Mouse (Mus musculus): Measurements from ENCODE around the gene Bcl3. TPM values are rescaled to one million over a fixed set of nuclear protein-coding genes. Genes with fewer than 3 reads are reported as not detected.
A peak's percentile ranks its signal among the peaks of the same experiment; 100 is the strongest.

Bcl3 gene
- polyA plus RNA-seq, 1 experiment, result 60.7 TPM

GRCm38 (mm10) chr7:19778645-19779044, 43.9 kb downstream of the Bcl3 start:
- Histone ChIP-seq H3K4me3 (ENCODE audit: insufficient read depth, low read length) (no peak overlapping the region), H3K27ac (ENCODE audit: insufficient read depth, low read depth, low read length) (no peak overlapping the region), H3K4me1 (ENCODE audit: control insufficient read depth, insufficient read depth, low read length) (no peaks in the 10 kb centered on the region)
- TF ChIP-seq CTCF (IDR thresholded peaks at IDR 0.05; ENCODE audit: low read depth, low read length) (no peak), POLR2A (IDR thresholded peaks at IDR 0.05; ENCODE audit: borderline replicate concordance, low read depth, low read length) (no peak)

GRCm38 (mm10) chr7:19777049-19777723, 45.4 kb downstream of the Bcl3 start:
- TF ChIP-seq CTCF (IDR thresholded peaks at IDR 0.05; ENCODE audit: low read depth, low read length), result no peak
- no peak for TF ChIP-seq POLR2A (IDR thresholded peaks at IDR 0.05; ENCODE audit: borderline replicate concordance, low read depth, low read length)
- Histone ChIP-seq H3K27ac (ENCODE audit: insufficient read depth, low read depth, low read length) (no peak overlapping the region), H3K4me1 (ENCODE audit: control insufficient read depth, insufficient read depth, low read length) (no peaks in the 10 kb centered on the region), H3K4me3 (ENCODE audit: insufficient read depth, low read length) (no peak overlapping the region)

- peaks cover 4% of the 10 kb centered on the region; the same call in 1 of the 2 replicates for H3K4me1 ChIP-seq (ENCODE audit: control insufficient read depth, insufficient read depth, low read length)
- TF ChIP-seq CTCF (IDR thresholded peaks at IDR 0.05; ENCODE audit: low read depth, low read length) (no peak), POLR2A (IDR thresholded peaks at IDR 0.05; ENCODE audit: borderline replicate concordance, low read depth, low read length) (no peak)
- no peak overlapping the region for H3K27ac ChIP-seq (ENCODE audit: insufficient read depth, low read depth, low read length)
- no peak overlapping the region for H3K4me3 ChIP-seq (ENCODE audit: insufficient read depth, low read length)
Measured at GRCm38 (mm10) chr7:19771682-19772081, 50.9 kb downstream of the Bcl3 start.

- TF ChIP-seq POLR2A (IDR thresholded peaks at IDR 0.05; ENCODE audit: borderline replicate concordance, low read depth, low read length), result no peak
- no peak for TF ChIP-seq CTCF (IDR thresholded peaks at IDR 0.05; ENCODE audit: low read depth, low read length)
- peaks cover 4% of the 10 kb centered on the region; the same call in 1 of the 2 replicates for H3K4me1 ChIP-seq (ENCODE audit: control insufficient read depth, insufficient read depth, low read length)
- H3K4me3 ChIP-seq (ENCODE audit: insufficient read depth, low read length), result peak within 1 kb of the TSS; percentile 35
- no peak within 1 kb of the TSS for H3K27ac ChIP-seq (ENCODE audit: insufficient read depth, low read depth, low read length)
Measured at GRCm38 (mm10) chr7:19770984-19771391, 51.6 kb downstream of the Bcl3 start, which contains the start of gene Bcam. Bcam (minus strand) TSS chr7:19771016.

- H3K27ac ChIP-seq (ENCODE audit: insufficient read depth, low read depth, low read length), result no peak overlapping the region
- TF ChIP-seq CTCF (IDR thresholded peaks at IDR 0.05; ENCODE audit: low read depth, low read length) (no peak), POLR2A (IDR thresholded peaks at IDR 0.05; ENCODE audit: borderline replicate concordance, low read depth, low read length) (no peak)
- peak overlapping the region; percentile 35 for H3K4me3 ChIP-seq (ENCODE audit: insufficient read depth, low read length)
- peaks cover 4% of the 10 kb centered on the region; the same call in 1 of the 2 replicates for H3K4me1 ChIP-seq (ENCODE audit: control insufficient read depth, insufficient read depth, low read length)
Measured at GRCm38 (mm10) chr7:19770375-19770754, 52.2 kb downstream of the Bcl3 start.

GRCm38 (mm10) chr7:19769434-19770374, 52.9 kb downstream of the Bcl3 start:
- TF ChIP-seq CTCF (IDR thresholded peaks at IDR 0.05; ENCODE audit: low read depth, low read length), result no peak
- TF ChIP-seq POLR2A (IDR thresholded peaks at IDR 0.05; ENCODE audit: borderline replicate concordance, low read depth, low read length), result no peak
- Histone ChIP-seq H3K27ac (ENCODE audit: insufficient read depth, low read depth, low read length) (no peak overlapping the region), H3K4me3 (ENCODE audit: insufficient read depth, low read length) (peak overlapping the region; percentile 35), H3K4me1 (ENCODE audit: control insufficient read depth, insufficient read depth, low read length) (peaks cover 7% of the 10 kb centered on the region; the same call in 1 of the 2 replicates)

GRCm38 (mm10) chr7:19769001-19769400, 53.6 kb downstream of the Bcl3 start:
- H3K27ac ChIP-seq (ENCODE audit: insufficient read depth, low read depth, low read length), result no peak overlapping the region
- no peak overlapping the region for H3K4me3 ChIP-seq (ENCODE audit: insufficient read depth, low read length)
- no peak for TF ChIP-seq POLR2A (IDR thresholded peaks at IDR 0.05; ENCODE audit: borderline replicate concordance, low read depth, low read length)
- no peak for TF ChIP-seq CTCF (IDR thresholded peaks at IDR 0.05; ENCODE audit: low read depth, low read length)

GRCm38 (mm10) chr7:19768251-19768650, 54.3 kb downstream of the Bcl3 start:
- no peak for TF ChIP-seq CTCF (IDR thresholded peaks at IDR 0.05; ENCODE audit: low read depth, low read length)
- no peak for TF ChIP-seq POLR2A (IDR thresholded peaks at IDR 0.05; ENCODE audit: borderline replicate concordance, low read depth, low read length)
- Histone ChIP-seq H3K4me3 (ENCODE audit: insufficient read depth, low read length) (no peak overlapping the region), H3K4me1 (ENCODE audit: control insufficient read depth, insufficient read depth, low read length) (peaks cover 14% of the 10 kb centered on the region), H3K27ac (ENCODE audit: insufficient read depth, low read depth, low read length) (no peak overlapping the region)

More at GRCm38 (mm10) chr7:19769001-19769400, 53.6 kb downstream of the Bcl3 start:
- H3K4me1 ChIP-seq (ENCODE audit: control insufficient read depth, insufficient read depth, low read length), result peaks cover 13% of the 10 kb centered on the region

- H3K27ac ChIP-seq (ENCODE audit: insufficient read depth, low read depth, low read length), result no peak overlapping the region
- no peak for TF ChIP-seq POLR2A (IDR thresholded peaks at IDR 0.05; ENCODE audit: borderline replicate concordance, low read depth, low read length)
- no peak for TF ChIP-seq CTCF (IDR thresholded peaks at IDR 0.05; ENCODE audit: low read depth, low read length)
- no peak overlapping the region for H3K4me3 ChIP-seq (ENCODE audit: insufficient read depth, low read length)
- H3K4me1 ChIP-seq (ENCODE audit: control insufficient read depth, insufficient read depth, low read length), result peaks cover 9% of the 10 kb centered on the region
Measured at GRCm38 (mm10) chr7:19764581-19764980, 58.0 kb downstream of the Bcl3 start.

Measured in bone marrow macrophage, adult 2 months (primary cell).